Mouse (Mus musculus): Measurements from ENCODE around the gene Sfmbt1. TPM values are rescaled to one million over a fixed set of nuclear protein-coding genes. Genes with fewer than 3 reads are reported as not detected.
"Not testable (repeated sequence)": the region's sequence is repeated elsewhere in the genome, so short reads cannot be mapped to it uniquely, and the experiment has no call there.

Gene Sfmbt1
- polyA plus RNA-seq, 1 experiment from 2014 or later, result 20.5 TPM

GRCm38 (mm10) chr14:30703079-30703478, 11.6 kb upstream of the Sfmbt1 start:
- no peak overlapping the region for H3K4me2 ChIP-seq (ENCODE audit: low read depth, low read length)
- H3K9ac ChIP-seq (replicated peaks; ENCODE audit: low read length), result no peak overlapping the region
- 77% methylated on average over 5 of the region's 5 CpGs for WGBS
- H3K9me3 ChIP-seq (replicated peaks; ENCODE audit: control insufficient read depth, low read length), result no peaks in the 10 kb centered on the region
- no peak overlapping the region for H3K4me3 ChIP-seq (ENCODE audit: low read depth, low read length)
- no peak overlapping the region for H3K27ac ChIP-seq (replicated peaks; ENCODE audit: low read depth, low read length)
- H3K4me1 ChIP-seq (ENCODE audit: control insufficient read depth, insufficient read depth, low read length), result no peaks in the 10 kb centered on the region
- DNase-seq (ENCODE audit: low spot score), result no peak
- H3K27me3 ChIP-seq (ENCODE audit: control insufficient read depth, insufficient read depth, low read length), result no peaks in the 10 kb centered on the region
- ATAC-seq (replicated peaks; ENCODE audit: insufficient number of reproducible peaks, low FRiP score, low TSS enrichment, low read depth), result no peak
- no peaks in the 10 kb centered on the region for H3K36me3 ChIP-seq (replicated peaks; ENCODE audit: control insufficient read depth, insufficient read depth, low read depth, low read length)

DNA sequence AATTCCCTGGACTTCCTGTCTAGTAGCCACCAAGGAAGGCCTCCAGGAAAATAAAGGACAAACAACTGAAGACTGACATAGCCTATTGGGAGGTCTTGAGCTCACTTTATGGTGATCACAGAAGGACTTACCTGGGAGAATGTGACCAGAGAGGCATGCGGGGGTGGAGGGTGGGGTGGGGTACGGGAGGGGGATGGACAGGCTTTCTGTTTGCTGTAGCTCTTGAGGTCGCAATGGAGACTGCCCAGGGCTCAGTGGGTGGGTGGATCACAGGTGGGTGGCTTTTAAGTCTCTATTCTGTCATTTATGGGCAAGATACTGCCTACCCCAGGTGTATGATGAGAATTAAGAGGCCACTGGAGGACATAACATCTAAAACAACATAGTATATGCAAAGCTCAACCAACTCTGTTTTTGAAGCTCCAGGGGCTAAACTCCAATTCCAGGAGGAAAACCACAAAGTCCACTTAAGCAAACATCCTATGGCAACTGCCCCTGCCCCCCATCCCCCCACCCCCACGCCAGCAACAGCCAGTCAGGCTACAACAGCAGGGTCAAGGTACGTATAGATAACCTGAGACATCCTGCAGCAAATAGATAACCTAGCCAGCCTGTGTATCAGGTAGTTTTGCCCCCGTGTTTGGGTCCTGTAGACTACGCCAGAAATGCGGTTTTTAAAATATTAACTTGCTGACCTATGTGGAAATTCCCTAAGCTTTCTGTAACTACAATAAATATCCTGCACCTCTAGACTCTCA, 10.4 kb upstream of the Sfmbt1 start:
- Histone ChIP-seq H3K36me3 (replicated peaks; ENCODE audit: control insufficient read depth, insufficient read depth, low read depth, low read length) (no peaks in the 10 kb centered on the region), H3K9me3 (replicated peaks; ENCODE audit: control insufficient read depth, low read length) (no peaks in the 10 kb centered on the region), H3K9ac (replicated peaks; ENCODE audit: low read length) (no peak overlapping the region), H3K27me3 (ENCODE audit: control insufficient read depth, insufficient read depth, low read length) (no peaks in the 10 kb centered on the region), H3K27ac (replicated peaks; ENCODE audit: low read depth, low read length) (no peak overlapping the region), H3K4me2 (ENCODE audit: low read depth, low read length) (no peak overlapping the region), H3K4me3 (ENCODE audit: low read depth, low read length) (no peak overlapping the region), H3K4me1 (ENCODE audit: control insufficient read depth, insufficient read depth, low read length) (no peaks in the 10 kb centered on the region)
- WGBS, result 78% methylated on average over 8 of the region's 8 CpGs
- no peak for ATAC-seq (replicated peaks; ENCODE audit: insufficient number of reproducible peaks, low FRiP score, low TSS enrichment, low read depth)
- no peak for DNase-seq (ENCODE audit: low spot score)

DNA sequence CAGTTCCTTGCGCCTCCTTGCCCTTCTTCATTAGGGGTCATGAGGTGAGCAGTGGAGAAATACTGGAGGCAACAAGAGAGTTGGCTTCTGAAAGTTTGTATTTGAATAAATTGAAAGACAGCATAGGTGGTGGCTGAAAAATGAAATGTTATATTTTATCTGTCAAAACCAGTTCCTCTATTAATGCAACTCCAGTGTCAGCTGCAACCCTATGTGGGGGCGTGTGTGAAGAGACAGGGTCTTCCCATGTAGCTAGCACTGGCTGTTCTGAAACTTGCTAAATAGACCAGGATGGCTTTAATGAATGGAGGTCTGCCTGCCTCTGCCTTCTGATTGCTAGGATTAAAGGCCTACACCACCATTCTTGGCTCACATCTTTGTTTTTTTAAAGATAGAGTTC, 2.8 kb upstream of the Sfmbt1 start:
- Histone ChIP-seq H3K36me3 (replicated peaks; ENCODE audit: control insufficient read depth, insufficient read depth, low read depth, low read length) (no peaks in the 10 kb centered on the region), H3K9me3 (replicated peaks; ENCODE audit: control insufficient read depth, low read length) (no peaks in the 10 kb centered on the region), H3K4me3 (ENCODE audit: low read depth, low read length) (no peak overlapping the region), H3K4me1 (ENCODE audit: control insufficient read depth, insufficient read depth, low read length) (no peaks in the 10 kb centered on the region), H3K4me2 (ENCODE audit: low read depth, low read length) (no peak overlapping the region), H3K9ac (replicated peaks; ENCODE audit: low read length) (no peak overlapping the region), H3K27me3 (ENCODE audit: control insufficient read depth, insufficient read depth, low read length) (peaks cover 6% of the 10 kb centered on the region), H3K27ac (replicated peaks; ENCODE audit: low read depth, low read length) (no peak overlapping the region)
- DNase-seq (ENCODE audit: low spot score) (no peak), ATAC-seq (replicated peaks; ENCODE audit: insufficient number of reproducible peaks, low FRiP score, low TSS enrichment, low read depth) (no peak)
- WGBS, result 92% methylated on average over 2 of the region's 2 CpGs

DNA sequence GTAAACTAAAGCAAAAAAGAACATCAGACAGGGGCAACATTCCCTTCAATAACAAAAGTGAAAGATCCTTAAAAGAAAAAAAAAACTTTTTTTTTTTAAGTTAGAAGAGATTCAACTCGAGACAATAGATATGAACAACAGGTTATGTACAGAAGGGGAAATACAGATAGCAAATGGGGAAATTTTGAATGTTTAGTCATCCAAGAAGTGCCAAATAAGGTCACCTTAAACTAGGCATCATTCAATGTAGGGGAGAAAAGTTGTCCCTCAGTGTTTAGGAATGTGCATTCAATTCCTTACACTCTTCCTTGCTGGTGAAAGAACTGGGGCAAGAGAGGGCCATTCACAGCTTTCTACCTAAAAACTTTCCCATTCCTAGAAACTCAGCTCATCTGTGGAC, 880 bp upstream of the Sfmbt1 start:
- Histone ChIP-seq H3K27ac (replicated peaks; ENCODE audit: low read depth, low read length) (no peak overlapping the region), H3K9ac (replicated peaks; ENCODE audit: low read length) (no peak overlapping the region), H3K27me3 (ENCODE audit: control insufficient read depth, insufficient read depth, low read length) (peaks cover 6% of the 10 kb centered on the region), H3K4me1 (ENCODE audit: control insufficient read depth, insufficient read depth, low read length) (no peaks in the 10 kb centered on the region), H3K36me3 (replicated peaks; ENCODE audit: control insufficient read depth, insufficient read depth, low read depth, low read length) (no peaks in the 10 kb centered on the region), H3K4me2 (ENCODE audit: low read depth, low read length) (no peak overlapping the region), H3K4me3 (ENCODE audit: low read depth, low read length) (no peak overlapping the region), H3K9me3 (replicated peaks; ENCODE audit: control insufficient read depth, low read length) (no peaks in the 10 kb centered on the region)
- 88% methylated on average over 1 of the region's 1 CpGs for WGBS
- no peak for ATAC-seq (replicated peaks; ENCODE audit: insufficient number of reproducible peaks, low FRiP score, low TSS enrichment, low read depth)
- no peak for DNase-seq (ENCODE audit: low spot score)

GRCm38 (mm10) chr14:30715618-30716050, 985 bp downstream of the Sfmbt1 start:
- no peaks in the 10 kb centered on the region for H3K4me1 ChIP-seq (ENCODE audit: control insufficient read depth, insufficient read depth, low read length)
- peaks cover 6% of the 10 kb centered on the region for H3K27me3 ChIP-seq (ENCODE audit: control insufficient read depth, insufficient read depth, low read length)
- WGBS, result under 1% methylated on average over 54 of the region's 68 CpGs
- DNase-seq (ENCODE audit: low spot score), result peak; percentile 80
- peak overlapping the region; percentile 82 for H3K27ac ChIP-seq (replicated peaks; ENCODE audit: low read depth, low read length)
- H3K4me2 ChIP-seq (ENCODE audit: low read depth, low read length), result peak overlapping the region; percentile 92
- H3K9ac ChIP-seq (replicated peaks; ENCODE audit: low read length), result peak overlapping the region; percentile 70
- peak; percentile 69 for ATAC-seq (replicated peaks; ENCODE audit: insufficient number of reproducible peaks, low FRiP score, low TSS enrichment, low read depth)
- peak overlapping the region; percentile 78 for H3K4me3 ChIP-seq (ENCODE audit: low read depth, low read length)
- H3K9me3 ChIP-seq (replicated peaks; ENCODE audit: control insufficient read depth, low read length), result no peaks in the 10 kb centered on the region
- no peaks in the 10 kb centered on the region for H3K36me3 ChIP-seq (replicated peaks; ENCODE audit: control insufficient read depth, insufficient read depth, low read depth, low read length)

DNA sequence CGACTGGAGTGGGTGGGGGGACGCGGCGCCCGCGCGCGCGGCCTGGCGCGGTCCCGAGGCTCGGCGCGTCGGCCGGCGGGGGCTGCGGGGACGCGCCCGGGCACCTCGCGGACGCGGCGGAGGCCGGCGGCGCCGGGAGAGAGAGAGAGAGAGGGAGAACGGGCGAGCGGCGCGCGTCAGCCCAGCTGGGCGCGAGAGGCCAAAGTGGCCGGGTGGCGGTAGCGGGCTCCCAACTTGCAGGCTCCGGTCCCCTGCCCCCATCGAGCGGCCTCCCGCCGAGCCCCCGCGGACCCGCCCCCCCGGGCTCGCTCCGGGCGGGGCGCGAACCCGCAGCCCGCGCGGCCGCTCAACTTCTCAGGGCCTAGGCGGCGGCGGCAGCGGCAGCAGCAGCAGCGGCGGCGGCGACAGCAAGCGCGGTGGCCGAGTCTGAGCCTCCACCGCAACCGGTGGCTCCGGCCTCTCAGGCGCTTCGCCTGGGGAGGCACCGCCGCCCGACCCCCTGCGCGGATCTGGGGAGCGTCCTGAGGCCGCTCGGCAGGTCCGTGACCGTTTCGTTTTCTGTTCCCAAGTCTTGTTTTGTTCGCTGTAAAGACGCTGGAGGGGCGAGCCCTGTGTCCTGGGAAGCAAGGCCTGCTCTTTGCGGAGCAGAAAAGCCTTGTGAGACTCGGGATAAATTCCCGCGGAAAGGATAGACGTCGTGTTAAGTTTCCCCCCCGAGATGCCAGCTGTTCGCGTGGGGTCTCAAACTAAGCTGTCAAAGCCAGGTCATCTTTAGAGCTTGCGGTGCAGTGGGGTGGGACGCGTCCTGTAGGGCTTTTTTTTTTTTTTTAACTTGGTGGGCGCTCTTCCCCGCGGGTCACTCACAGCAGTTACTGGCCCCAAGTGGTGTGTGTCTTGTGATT, 1.7 kb downstream of the Sfmbt1 start:
- Histone ChIP-seq H3K36me3 (replicated peaks; ENCODE audit: control insufficient read depth, insufficient read depth, low read depth, low read length) (no peaks in the 10 kb centered on the region), H3K4me1 (ENCODE audit: control insufficient read depth, insufficient read depth, low read length) (no peaks in the 10 kb centered on the region), H3K27me3 (ENCODE audit: control insufficient read depth, insufficient read depth, low read length) (peaks cover 6% of the 10 kb centered on the region), H3K4me3 (ENCODE audit: low read depth, low read length) (peak overlapping the region; percentile 78), H3K27ac (replicated peaks; ENCODE audit: low read depth, low read length) (peak overlapping the region; percentile 82), H3K9me3 (replicated peaks; ENCODE audit: control insufficient read depth, low read length) (no peaks in the 10 kb centered on the region), H3K4me2 (ENCODE audit: low read depth, low read length) (peak overlapping the region; percentile 92), H3K9ac (replicated peaks; ENCODE audit: low read length) (peak overlapping the region; percentile 70)
- 0 out of 2 replicates have a peak, but pooled peaks have one; percentile 24 for ATAC-seq (replicated peaks; ENCODE audit: insufficient number of reproducible peaks, low FRiP score, low TSS enrichment, low read depth)
- peak; percentile 57 for DNase-seq (ENCODE audit: low spot score)
- under 1% methylated on average over 70 of the region's 106 CpGs for WGBS

- Histone ChIP-seq H3K4me3 (ENCODE audit: low read depth, low read length) (peak overlapping the region; percentile 78), H3K27ac (replicated peaks; ENCODE audit: low read depth, low read length) (no peak overlapping the region), H3K9ac (replicated peaks; ENCODE audit: low read length) (peak overlapping the region; percentile 70), H3K4me1 (ENCODE audit: control insufficient read depth, insufficient read depth, low read length) (no peaks in the 10 kb centered on the region), H3K36me3 (replicated peaks; ENCODE audit: control insufficient read depth, insufficient read depth, low read depth, low read length) (no peaks in the 10 kb centered on the region), H3K4me2 (ENCODE audit: low read depth, low read length) (peak overlapping the region; percentile 92), H3K9me3 (replicated peaks; ENCODE audit: control insufficient read depth, low read length) (no peaks in the 10 kb centered on the region), H3K27me3 (ENCODE audit: control insufficient read depth, insufficient read depth, low read length) (peaks cover 6% of the 10 kb centered on the region)
- 7% methylated on average over 7 of the region's 7 CpGs for WGBS
- peak; percentile 36 for DNase-seq (ENCODE audit: low spot score)
- ATAC-seq (replicated peaks; ENCODE audit: insufficient number of reproducible peaks, low FRiP score, low TSS enrichment, low read depth), result no peak
Measured at GRCm38 (mm10) chr14:30716953-30717285, 2.3 kb downstream of the Sfmbt1 start.

GRCm38 (mm10) chr14:30718696-30719095, 4.0 kb downstream of the Sfmbt1 start:
- not testable (repeated sequence) for H3K9ac ChIP-seq (replicated peaks; ENCODE audit: low read length); H3K36me3 ChIP-seq (replicated peaks; ENCODE audit: control insufficient read depth, insufficient read depth, low read depth, low read length); H3K4me2 ChIP-seq (ENCODE audit: low read depth, low read length); H3K4me1 ChIP-seq (ENCODE audit: control insufficient read depth, insufficient read depth, low read length); ATAC-seq (replicated peaks; ENCODE audit: insufficient number of reproducible peaks, low FRiP score, low TSS enrichment, low read depth); H3K27me3 ChIP-seq (ENCODE audit: control insufficient read depth, insufficient read depth, low read length); H3K4me3 ChIP-seq (ENCODE audit: low read depth, low read length); H3K9me3 ChIP-seq (replicated peaks; ENCODE audit: control insufficient read depth, low read length); DNase-seq (ENCODE audit: low spot score); H3K27ac ChIP-seq (replicated peaks; ENCODE audit: low read depth, low read length)
- WGBS, result 79% methylated on average over 1 of the region's 1 CpGs
